Comparison of ENCODE assay signal across 16 mouse cellular contexts in genomic region chr4:127137591-127137990, GRCm38 (mm10). TPM values are rescaled to one million over a fixed set of nuclear protein-coding genes. Genes with fewer than 3 reads are reported as not detected.
DNase-seq lines count a peak whose midpoint lies in the region.
"Had no signal": no experiment of that assay in that cellular context is flagged by ENCODE, and none has a peak within 500 bp of the region (broad histone marks: within the 10 kb centered on the region; RNA-seq: fewer than 3 reads in every experiment).

No protein-coding gene starts in this region.

- intact Hi-C loops in heart, postnatal 14 days (cut with DNase I) = no loop called here
- intact Hi-C loops in left cerebral cortex, postnatal 4 days (cut with DNase I) = no loop called here
- intact Hi-C loops in left cerebral cortex, postnatal 25 days (cut with DNase I) = no loop called here

- DNase-seq in heart, adult 11 months = peak; percentile 34
- no peak for DNase-seq in heart, postnatal 14 days
- DNase-seq in left cerebral cortex, postnatal 4 days = peak; percentile 43
- DNase-seq in left cerebral cortex, postnatal 25 days (ENCODE audit: low spot score in 2 of 2) = no peak
- peak; percentile 17 for DNase-seq in retina, postnatal 1 day
- DNase-seq in retina, embryonic 14.5 days (ENCODE audit: low spot score) = no peak
- DNase-seq in thymus, postnatal 36 days = no peak
- DNase-seq: adrenal gland, adult 8-10 months; adrenal gland, postnatal 14 days; adrenal gland, postnatal 36 days; cerebellum, adult 11-12 months; cerebellum, adult 2 months; cerebellum, adult 9-11 months; cerebellum, postnatal 25 days; forebrain, postnatal 0 days had no signal

RNA-seq across cellular contexts. Expression of gene Tmem35b, which starts 14.1 kb away (rescaled TPM):
- total RNA-seq in heart, postnatal 14 days (2021) = 1 to 10 TPM; 1.6 to 2.2 TPM
- 1 to 10 TPM; 4.4 to 4.9 TPM for total RNA-seq in left cerebral cortex, postnatal 4 days (2021)
- 1 to 10 TPM; 2.5 to 3.4 TPM for total RNA-seq in left cerebral cortex, postnatal 25 days (2021)

RNA-seq across cellular contexts. Expression of gene Dlgap3, which starts 31.4 kb away (rescaled TPM):
- under 1 TPM; 0.26 to 0.29 TPM for total RNA-seq in heart, postnatal 14 days (2021)
- 100 to 1,000 TPM; 111 to 125 TPM for total RNA-seq in left cerebral cortex, postnatal 4 days (2021)
- 100 to 1,000 TPM; 396 to 399 TPM for total RNA-seq in left cerebral cortex, postnatal 25 days (2021)
- total RNA-seq: MEL had no signal

Comparison
In these comparisons a context has a peak if more than half of its experiments do, and no peak if none do; other contexts are left out.
1. DNase-seq: peak in heart, adult 11 months (single experiment), left cerebral cortex, postnatal 4 days (single experiment) and retina, postnatal 1 day (single experiment); none in heart, postnatal 14 days (0 of 2), left cerebral cortex, postnatal 25 days (0 of 2), retina, embryonic 14.5 days (single experiment) and thymus, postnatal 36 days (0 of 2).
2. RNA of gene Dlgap3, which starts 31.4 kb away (total RNA-seq): 396 to 399 TPM in left cerebral cortex, postnatal 25 days and 111 to 125 TPM in left cerebral cortex, postnatal 4 days; 0.26 to 0.29 TPM in heart, postnatal 14 days; every median in the first group is over 10 times any median in the second.